Mouse (Mus musculus) lung, embryonic 15.5 days (tissue): ENCODE measurements at regions not wholly inside any gene's neighbourhood (a gene's known extent, or its start where the extent isn't known, plus 50 kb on each side); places are given as distances from the start of the nearest gene placed in this dataset.

Experiments used
- ATAC-seq: fragments of 200-750 bp; cut with Nextera tagmentation; 2 replicates; pipeline ENCODE4 v1.8.0; 2017; ENCODE audit warnings: moderate number of reproducible peaks, borderline replicate concordance; ENCODE audit not compliant: low FRiP score, low TSS enrichment; ENCODE audit errors: extremely low read depth
- H3K27ac ChIP-seq: fragments of 300-500 bp; sonication (generic); 2 replicates; pipeline ENCODE4 v1.5.1; 2015; ENCODE audit warnings: moderate library complexity, mild to moderate bottlenecking, inconsistent platforms
- H3K27me3 ChIP-seq: fragments of 300-500 bp; sonication (generic); 2 replicates; pipeline ENCODE4 v1.6.1; 2015; ENCODE audit warnings: inconsistent platforms
- H3K36me3 ChIP-seq: fragments of 300-500 bp; sonication (generic); 2 replicates; pipeline ENCODE4 v1.6.1; 2015; ENCODE audit warnings: inconsistent platforms
- H3K4me1 ChIP-seq: fragments of 300-500 bp; sonication (generic); 2 replicates; pipeline ENCODE4 v1.6.1; 2015; ENCODE audit warnings: inconsistent platforms
- H3K4me2 ChIP-seq: fragments of 300-500 bp; sonication (generic); 2 replicates; pipeline ENCODE4 v1.6.1; 2015; ENCODE audit warnings: inconsistent platforms, mild to moderate bottlenecking, moderate library complexity
- H3K4me3 ChIP-seq: fragments of 300-500 bp; sonication (generic); 2 replicates; pipeline ENCODE4 v1.5.1; 2015; ENCODE audit warnings: mild to moderate bottlenecking, inconsistent platforms
- H3K9ac ChIP-seq: fragments of 300-500 bp; sonication (generic); 2 replicates; pipeline ENCODE4 v1.6.1; 2015; ENCODE audit warnings: inconsistent platforms
- H3K9me3 ChIP-seq: fragments of 300-500 bp; sonication (generic); 2 replicates; pipeline ENCODE4 v1.6.1; 2016; ENCODE audit warnings: inconsistent platforms
- WGBS: fragments of 180-500 bp; shearing (Covaris S2); methylation state at CpG from one replicate; pipeline ENCODE4 v1.1.7; 2015; 5-methylcytosine and 5-hydroxymethylcytosine counted together

- no peaks in the 10 kb centered on the region for H3K36me3 ChIP-seq
- ATAC-seq = no peak; the same call in 1 of the 2 replicates
- H3K27me3 ChIP-seq = no peaks in the 10 kb centered on the region
- H3K9me3 ChIP-seq = no peaks in the 10 kb centered on the region
- H3K4me3 ChIP-seq = no peak overlapping the region
- H3K4me2 ChIP-seq = no peak overlapping the region
- no peak overlapping the region for H3K27ac ChIP-seq
- 21% methylated on average over 2 of the region's 2 CpGs for WGBS
- H3K9ac ChIP-seq = no peak overlapping the region
- no peaks in the 10 kb centered on the region for H3K4me1 ChIP-seq
These were observed 149.0 kb upstream of the BC052040 start for GRCm38 (mm10) chr2:115432476-115432875.

DNA sequence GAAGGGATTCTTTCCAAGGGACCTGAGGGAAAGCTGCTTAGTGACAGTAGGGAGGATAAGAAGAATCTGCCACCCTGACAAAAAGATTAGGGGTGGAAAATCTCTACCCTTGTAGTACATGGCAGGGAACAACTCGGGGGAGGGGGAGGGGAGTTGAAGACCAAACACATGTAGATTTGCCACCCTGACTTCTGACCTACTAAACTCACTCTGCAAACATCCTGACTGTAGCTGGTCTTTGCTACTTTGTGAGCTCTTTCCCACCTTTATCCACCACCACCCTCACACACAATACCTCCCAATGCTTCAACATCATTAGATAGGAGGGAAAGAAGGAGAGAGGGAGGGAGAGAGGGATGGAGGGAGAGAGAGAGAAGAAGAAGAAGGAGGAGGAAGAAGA is 140.4 kb upstream of the BC052040 start:
- Histone ChIP-seq H3K4me1 (no peaks in the 10 kb centered on the region), H3K36me3 (no peaks in the 10 kb centered on the region), H3K27me3 (no peaks in the 10 kb centered on the region), H3K4me2 (no peak overlapping the region), H3K9me3 (no peaks in the 10 kb centered on the region), H3K4me3 (no peak overlapping the region), H3K27ac (no peak overlapping the region), H3K9ac (no peak overlapping the region)
- no peak for ATAC-seq
- 6% methylated on average over 1 of the region's 1 CpGs for WGBS

GRCm38 (mm10) chr2:115449783-115450483 is 131.6 kb upstream of the BC052040 start:
- H3K9ac ChIP-seq = no peak overlapping the region
- no peak overlapping the region for H3K4me3 ChIP-seq
- H3K27me3 ChIP-seq = no peaks in the 10 kb centered on the region
- no peak overlapping the region for H3K27ac ChIP-seq
- no peaks in the 10 kb centered on the region for H3K36me3 ChIP-seq
- no peak overlapping the region for H3K4me2 ChIP-seq
- no peaks in the 10 kb centered on the region for H3K4me1 ChIP-seq
- 69% methylated on average over 6 of the region's 6 CpGs for WGBS
- ATAC-seq = no peak
- no peaks in the 10 kb centered on the region for H3K9me3 ChIP-seq

GRCm38 (mm10) chr2:115455593-115455992 is 125.9 kb upstream of the BC052040 start:
- H3K4me1 ChIP-seq = no peaks in the 10 kb centered on the region; the same call in 1 of the 2 replicates
- H3K27ac ChIP-seq = no peak overlapping the region
- no peak overlapping the region for H3K9ac ChIP-seq
- H3K36me3 ChIP-seq = no peaks in the 10 kb centered on the region
- H3K4me2 ChIP-seq = no peak overlapping the region
- no peaks in the 10 kb centered on the region for H3K27me3 ChIP-seq
- no peaks in the 10 kb centered on the region for H3K9me3 ChIP-seq
- 70% methylated on average over 6 of the region's 6 CpGs for WGBS
- no peak for ATAC-seq
- no peak overlapping the region for H3K4me3 ChIP-seq

- Histone ChIP-seq H3K9ac (no peak overlapping the region), H3K9me3 (no peaks in the 10 kb centered on the region), H3K27me3 (no peaks in the 10 kb centered on the region), H3K36me3 (no peaks in the 10 kb centered on the region), H3K4me1 (no peaks in the 10 kb centered on the region; the same call in 1 of the 2 replicates), H3K27ac (no peak overlapping the region), H3K4me2 (no peak overlapping the region), H3K4me3 (no peak overlapping the region)
- ATAC-seq = no peak
- WGBS = 61% methylated on average over 5 of the region's 5 CpGs
These were observed 125.0 kb upstream of the BC052040 start for GRCm38 (mm10) chr2:115456372-115457022.

DNA sequence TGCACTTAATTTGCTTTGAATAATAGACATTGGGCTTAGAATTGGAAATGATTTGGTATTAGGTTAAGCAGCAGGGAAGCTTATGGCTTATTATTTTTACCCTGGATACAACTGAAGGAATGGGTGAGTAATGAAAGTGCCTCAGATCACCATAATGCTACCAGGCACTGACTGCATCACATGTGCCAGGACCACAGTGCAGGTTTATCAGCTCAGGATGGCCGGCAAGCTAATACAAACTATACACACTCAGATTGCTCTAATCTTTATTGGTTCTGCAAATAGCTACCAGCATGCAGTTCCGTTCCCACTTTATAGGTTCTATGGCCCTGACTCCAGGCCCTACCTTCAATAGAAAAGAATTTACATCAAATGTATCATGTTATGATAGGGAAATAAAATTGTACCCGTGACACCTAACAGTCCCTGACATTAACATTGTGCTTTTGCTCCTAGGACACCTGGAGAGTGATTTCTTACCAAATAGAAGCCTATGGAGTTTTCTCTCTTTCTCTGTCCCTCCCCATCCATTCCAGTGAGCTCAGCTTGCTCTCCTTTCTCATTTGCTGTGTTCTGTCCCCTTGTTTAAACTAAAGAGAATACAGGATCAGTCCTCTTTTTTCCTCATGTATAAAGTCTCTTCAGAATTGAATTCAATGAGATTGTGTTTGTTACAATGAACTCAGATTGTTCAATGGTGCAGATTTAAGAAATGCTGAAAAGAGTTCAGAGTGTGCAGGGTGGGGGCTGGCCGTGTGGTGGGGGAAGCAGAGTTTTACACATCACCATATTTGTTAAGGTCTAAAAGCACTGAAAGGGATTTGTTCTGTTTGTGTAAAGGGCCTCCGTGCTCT is 121.3 kb upstream of the BC052040 start:
- Histone ChIP-seq H3K27me3 (no peaks in the 10 kb centered on the region), H3K36me3 (no peaks in the 10 kb centered on the region), H3K9ac (no peak overlapping the region), H3K9me3 (no peaks in the 10 kb centered on the region), H3K4me2 (no peak overlapping the region), H3K4me3 (no peak overlapping the region), H3K4me1 (no peaks in the 10 kb centered on the region; the same call in 1 of the 2 replicates), H3K27ac (no peak overlapping the region)
- ATAC-seq = no peak
- 50% methylated on average over 5 of the region's 5 CpGs for WGBS

DNA sequence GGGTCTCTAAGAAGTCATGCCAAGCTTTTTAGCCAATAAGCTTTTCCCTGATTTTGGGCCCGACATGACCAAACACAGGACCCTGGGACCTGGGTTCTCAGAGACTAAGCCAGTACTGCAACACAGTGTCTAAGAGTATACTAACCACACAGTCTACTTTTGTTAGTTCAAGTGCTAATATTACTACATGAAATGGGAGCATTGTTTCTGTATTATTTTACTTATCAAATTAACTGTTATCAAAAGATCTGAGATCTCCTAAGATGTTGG is 120.7 kb upstream of the BC052040 start:
- Histone ChIP-seq H3K4me1 (no peaks in the 10 kb centered on the region; the same call in 1 of the 2 replicates), H3K9ac (no peak overlapping the region), H3K27me3 (no peaks in the 10 kb centered on the region), H3K36me3 (no peaks in the 10 kb centered on the region), H3K27ac (no peak overlapping the region), H3K4me2 (no peak overlapping the region), H3K4me3 (no peak overlapping the region), H3K9me3 (no peaks in the 10 kb centered on the region)
- WGBS = 47% methylated on average over 1 of the region's 1 CpGs
- ATAC-seq = no peak

GRCm38 (mm10) chr2:115466170-115466569 is 115.3 kb upstream of the BC052040 start:
- Histone ChIP-seq H3K27me3 (no peaks in the 10 kb centered on the region), H3K36me3 (no peaks in the 10 kb centered on the region), H3K9ac (no peak overlapping the region), H3K4me1 (0 out of 2 replicates have a peak, but pooled peaks cover 3% of the 10 kb centered on the region), H3K4me3 (no peak overlapping the region), H3K27ac (no peak overlapping the region), H3K4me2 (no peak overlapping the region), H3K9me3 (no peaks in the 10 kb centered on the region)
- 68% methylated on average over 4 of the region's 4 CpGs for WGBS
- no peak for ATAC-seq

- ATAC-seq = no peak
- no peak overlapping the region for H3K4me2 ChIP-seq
- no peak overlapping the region for H3K9ac ChIP-seq
- no peak overlapping the region for H3K27ac ChIP-seq
- H3K36me3 ChIP-seq = no peaks in the 10 kb centered on the region
- H3K4me1 ChIP-seq = 0 out of 2 replicates have a peak, but pooled peaks cover 3% of the 10 kb centered on the region
- no peak overlapping the region for H3K4me3 ChIP-seq
- H3K27me3 ChIP-seq = no peaks in the 10 kb centered on the region
- no peaks in the 10 kb centered on the region for H3K9me3 ChIP-seq
- 76% methylated on average over 11 of the region's 11 CpGs for WGBS
These were observed 114.3 kb upstream of the BC052040 start for GRCm38 (mm10) chr2:115467107-115467745.

DNA sequence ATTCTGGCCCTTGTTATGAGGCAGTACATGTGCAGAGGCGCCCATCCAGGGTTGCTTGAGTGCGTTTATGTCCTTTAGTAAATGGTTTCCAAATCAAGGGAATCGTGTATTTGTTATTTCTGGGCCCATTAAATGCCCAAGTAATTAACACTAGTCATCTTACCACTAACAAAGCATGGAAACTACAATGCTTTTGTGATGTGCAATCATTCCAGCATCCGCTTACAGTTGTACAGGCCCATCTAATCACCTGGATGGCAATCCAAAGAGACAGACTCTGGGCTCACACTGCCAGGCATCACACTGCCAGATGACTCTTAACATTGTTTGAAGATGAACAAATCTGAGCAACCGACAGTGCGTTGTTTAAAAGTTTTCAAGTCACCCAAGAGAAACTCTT is 113.6 kb upstream of the BC052040 start:
- Histone ChIP-seq H3K9ac (no peak overlapping the region), H3K27ac (no peak overlapping the region), H3K27me3 (no peaks in the 10 kb centered on the region), H3K4me3 (no peak overlapping the region), H3K4me2 (0 out of 2 replicates have a peak overlapping the region, but pooled peaks have one; percentile 3), H3K9me3 (no peaks in the 10 kb centered on the region), H3K4me1 (0 out of 2 replicates have a peak, but pooled peaks cover 3% of the 10 kb centered on the region), H3K36me3 (no peaks in the 10 kb centered on the region)
- WGBS = 62% methylated on average over 6 of the region's 6 CpGs
- no peak for ATAC-seq

GRCm38 (mm10) chr2:115468471-115468909 is 113.0 kb upstream of the BC052040 start:
- no peaks in the 10 kb centered on the region for H3K27me3 ChIP-seq
- no peak overlapping the region for H3K9ac ChIP-seq
- no peak for ATAC-seq
- no peak overlapping the region for H3K4me3 ChIP-seq
- H3K27ac ChIP-seq = no peak overlapping the region
- H3K9me3 ChIP-seq = no peaks in the 10 kb centered on the region
- WGBS = 52% methylated on average over 7 of the region's 7 CpGs
- no peaks in the 10 kb centered on the region for H3K36me3 ChIP-seq
- 0 out of 2 replicates have a peak, but pooled peaks cover 3% of the 10 kb centered on the region for H3K4me1 ChIP-seq
- H3K4me2 ChIP-seq = peak overlapping the region; percentile 3; the same call in 1 of the 2 replicates
